Mouse (Mus musculus): Measurements from ENCODE around the gene Hsd11b1. TPM values are rescaled to one million over a fixed set of nuclear protein-coding genes. Genes with fewer than 3 reads are reported as not detected.

The Hsd11b1 gene
- polyA plus RNA-seq, 1 experiment from 2014 or later, result 1.6 TPM

GRCm38 (mm10) chr1:193189151-193189621, 74.7 kb downstream of the Hsd11b1 start:
- Histone ChIP-seq H3K27me3 (ENCODE audit: control insufficient read depth, insufficient read depth, low read length) (no peaks in the 10 kb centered on the region), H3K9me3 (ENCODE audit: control insufficient read depth, low read length) (no peaks in the 10 kb centered on the region), H3K4me3 (ENCODE audit: control insufficient read depth in 1 of 2, insufficient read depth in 1 of 2, low read depth in 1 of 2, low read length in 2 of 2) (no peak overlapping the region), H3K27ac (replicated peaks in 1 of 2; ENCODE audit: control insufficient read depth in 1 of 2, insufficient read depth in 1 of 2, low read depth in 2 of 2, low read length in 2 of 2) (peak overlapping the region; percentile 82 to 89), H3K36me3 (ENCODE audit: control insufficient read depth, insufficient read depth, low read length) (no peaks in the 10 kb centered on the region), H3K4me2 (ENCODE audit: low read length) (peak overlapping the region; percentile 17), H3K4me1 (ENCODE audit: control insufficient read depth in 2 of 2, insufficient read depth in 2 of 2, low read length in 2 of 2) (peaks cover 36 to 41% of the 10 kb centered on the region in 2 experiments), H3K9ac (ENCODE audit: low read length) (no peak overlapping the region)
- peak; percentile 95 for ATAC-seq (ENCODE audit: insufficient number of reproducible peaks, insufficient read depth, low FRiP score, low read depth)
- WGBS, result 5% methylated on average over 9 of the region's 9 CpGs

GRCm38 (mm10) chr1:193188257-193188656, 75.6 kb downstream of the Hsd11b1 start:
- H3K36me3 ChIP-seq (ENCODE audit: control insufficient read depth, insufficient read depth, low read length), result no peaks in the 10 kb centered on the region
- H3K4me3 ChIP-seq (ENCODE audit: control insufficient read depth in 1 of 2, insufficient read depth in 1 of 2, low read depth in 1 of 2, low read length in 2 of 2), result no peak overlapping the region
- no peaks in the 10 kb centered on the region for H3K27me3 ChIP-seq (ENCODE audit: control insufficient read depth, insufficient read depth, low read length)
- peaks cover 36 to 41% of the 10 kb centered on the region in 2 experiments for H3K4me1 ChIP-seq (ENCODE audit: control insufficient read depth in 2 of 2, insufficient read depth in 2 of 2, low read length in 2 of 2)
- no peak for ATAC-seq (ENCODE audit: insufficient number of reproducible peaks, insufficient read depth, low FRiP score, low read depth)
- H3K9me3 ChIP-seq (ENCODE audit: control insufficient read depth, low read length), result no peaks in the 10 kb centered on the region
- H3K9ac ChIP-seq (ENCODE audit: low read length), result no peak overlapping the region
- H3K4me2 ChIP-seq (ENCODE audit: low read length), result no peak overlapping the region
- H3K27ac ChIP-seq (replicated peaks in 1 of 2; ENCODE audit: control insufficient read depth in 1 of 2, insufficient read depth in 1 of 2, low read depth in 2 of 2, low read length in 2 of 2), result peak overlapping the region; percentile 82 to 89
- 67% methylated on average over 6 of the region's 6 CpGs for WGBS

- Histone ChIP-seq H3K36me3 (ENCODE audit: control insufficient read depth, insufficient read depth, low read length) (peaks cover 3% of the 10 kb centered on the region; the same call in 1 of the 2 replicates), H3K27ac (replicated peaks in 1 of 2; ENCODE audit: control insufficient read depth in 1 of 2, insufficient read depth in 1 of 2, low read depth in 2 of 2, low read length in 2 of 2) (no peak overlapping the region), H3K4me2 (ENCODE audit: low read length) (no peak overlapping the region), H3K27me3 (ENCODE audit: control insufficient read depth, insufficient read depth, low read length) (no peaks in the 10 kb centered on the region), H3K4me3 (ENCODE audit: control insufficient read depth in 1 of 2, insufficient read depth in 1 of 2, low read depth in 1 of 2, low read length in 2 of 2) (no peak overlapping the region), H3K9me3 (ENCODE audit: control insufficient read depth, low read length) (no peaks in the 10 kb centered on the region), H3K9ac (ENCODE audit: low read length) (no peak overlapping the region), H3K4me1 (ENCODE audit: control insufficient read depth in 2 of 2, insufficient read depth in 2 of 2, low read length in 2 of 2) (no peaks in the 10 kb centered on the region)
- WGBS, result 82% methylated on average over 3 of the region's 3 CpGs
- ATAC-seq (ENCODE audit: insufficient number of reproducible peaks, insufficient read depth, low FRiP score, low read depth), result no peak
These were observed 82.8 kb downstream of the Hsd11b1 start for GRCm38 (mm10) chr1:193181104-193181503.

- H3K4me1 ChIP-seq (ENCODE audit: control insufficient read depth in 2 of 2, insufficient read depth in 2 of 2, low read length in 2 of 2), result peaks cover 14 to 36% of the 10 kb centered on the region in 2 experiments
- peak overlapping the region; percentile 84 for H3K4me2 ChIP-seq (ENCODE audit: low read length)
- WGBS, result 48% methylated on average over 13 of the region's 13 CpGs
- H3K36me3 ChIP-seq (ENCODE audit: control insufficient read depth, insufficient read depth, low read length), result peaks cover 3% of the 10 kb centered on the region; the same call in 1 of the 2 replicates
- peak overlapping the region; percentile 91 to 92 for H3K27ac ChIP-seq (replicated peaks in 1 of 2; ENCODE audit: control insufficient read depth in 1 of 2, insufficient read depth in 1 of 2, low read depth in 2 of 2, low read length in 2 of 2)
- H3K9ac ChIP-seq (ENCODE audit: low read length), result peak overlapping the region; percentile 89
- no peak for ATAC-seq (ENCODE audit: insufficient number of reproducible peaks, insufficient read depth, low FRiP score, low read depth)
- no peaks in the 10 kb centered on the region for H3K27me3 ChIP-seq (ENCODE audit: control insufficient read depth, insufficient read depth, low read length)
- H3K4me3 ChIP-seq (ENCODE audit: control insufficient read depth in 1 of 2, insufficient read depth in 1 of 2, low read depth in 1 of 2, low read length in 2 of 2), result peak overlapping the region; percentile 80 to 81
- H3K9me3 ChIP-seq (ENCODE audit: control insufficient read depth, low read length), result no peaks in the 10 kb centered on the region
These were observed 89.6 kb downstream of the Hsd11b1 start for GRCm38 (mm10) chr1:193174143-193174733.

GRCm38 (mm10) chr1:193173810-193174129, 90.1 kb downstream of the Hsd11b1 start:
- H3K27ac ChIP-seq (replicated peaks in 1 of 2; ENCODE audit: control insufficient read depth in 1 of 2, insufficient read depth in 1 of 2, low read depth in 2 of 2, low read length in 2 of 2), result peak overlapping the region; percentile 91 to 92
- 16% methylated on average over 9 of the region's 9 CpGs for WGBS

GRCm38 (mm10) chr1:193172991-193173809, 90.7 kb downstream of the Hsd11b1 start:
- Histone ChIP-seq H3K36me3 (ENCODE audit: control insufficient read depth, insufficient read depth, low read length) (peaks cover 3% of the 10 kb centered on the region; the same call in 1 of the 2 replicates), H3K9ac (ENCODE audit: low read length) (peak overlapping the region; percentile 89), H3K27me3 (ENCODE audit: control insufficient read depth, insufficient read depth, low read length) (no peaks in the 10 kb centered on the region), H3K4me1 (ENCODE audit: control insufficient read depth in 2 of 2, insufficient read depth in 2 of 2, low read length in 2 of 2) (peaks cover 14 to 36% of the 10 kb centered on the region in 2 experiments), H3K27ac (replicated peaks in 1 of 2; ENCODE audit: control insufficient read depth in 1 of 2, insufficient read depth in 1 of 2, low read depth in 2 of 2, low read length in 2 of 2) (peak overlapping the region; percentile 91 to 92), H3K4me3 (ENCODE audit: control insufficient read depth in 1 of 2, insufficient read depth in 1 of 2, low read depth in 1 of 2, low read length in 2 of 2) (peak overlapping the region; percentile 80 to 81), H3K4me2 (ENCODE audit: low read length) (peak overlapping the region; percentile 84), H3K9me3 (ENCODE audit: control insufficient read depth, low read length) (no peaks in the 10 kb centered on the region)
- peak; percentile 99 for ATAC-seq (ENCODE audit: insufficient number of reproducible peaks, insufficient read depth, low FRiP score, low read depth)
- WGBS, result under 1% methylated on average over 48 of the region's 48 CpGs

More at GRCm38 (mm10) chr1:193173810-193174129, 90.1 kb downstream of the Hsd11b1 start:
- Histone ChIP-seq H3K4me2 (ENCODE audit: low read length) (peak overlapping the region; percentile 84), H3K9me3 (ENCODE audit: control insufficient read depth, low read length) (no peaks in the 10 kb centered on the region), H3K4me3 (ENCODE audit: control insufficient read depth in 1 of 2, insufficient read depth in 1 of 2, low read depth in 1 of 2, low read length in 2 of 2) (peak overlapping the region; percentile 80 to 81), H3K4me1 (ENCODE audit: control insufficient read depth in 2 of 2, insufficient read depth in 2 of 2, low read length in 2 of 2) (peaks cover 14 to 36% of the 10 kb centered on the region in 2 experiments), H3K9ac (ENCODE audit: low read length) (peak overlapping the region; percentile 89), H3K27me3 (ENCODE audit: control insufficient read depth, insufficient read depth, low read length) (no peaks in the 10 kb centered on the region), H3K36me3 (ENCODE audit: control insufficient read depth, insufficient read depth, low read length) (peaks cover 3% of the 10 kb centered on the region; the same call in 1 of the 2 replicates)
- ATAC-seq (ENCODE audit: insufficient number of reproducible peaks, insufficient read depth, low FRiP score, low read depth), result no peak; the same call in 1 of the 2 replicates
